Mouse (Mus musculus): ENCODE data around the gene Ms4a18.

Ms4a18 gene

DNA sequence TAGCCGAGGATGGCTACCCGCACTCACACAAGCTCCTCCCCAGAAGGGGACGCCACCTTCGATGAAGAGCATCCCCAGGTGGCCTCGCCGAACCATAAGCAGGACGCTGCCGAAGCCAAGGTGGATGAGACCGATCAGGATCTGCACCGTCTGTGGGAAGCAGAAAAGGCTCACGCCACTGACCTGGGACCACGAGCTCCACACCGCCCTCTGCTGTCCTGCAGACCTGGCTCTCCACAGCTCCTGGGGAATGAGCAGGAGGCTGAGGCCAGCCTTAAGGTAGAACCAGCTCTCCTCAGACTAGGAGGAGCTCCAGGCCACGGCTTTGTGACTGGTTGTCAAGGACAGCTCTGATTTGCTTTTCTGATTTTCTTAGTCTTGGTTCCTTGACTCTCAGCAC, 34.7 kb downstream of the Ms4a18 start:
- DNase-seq (ENCODE audit: low read depth), result no peak

DNA sequence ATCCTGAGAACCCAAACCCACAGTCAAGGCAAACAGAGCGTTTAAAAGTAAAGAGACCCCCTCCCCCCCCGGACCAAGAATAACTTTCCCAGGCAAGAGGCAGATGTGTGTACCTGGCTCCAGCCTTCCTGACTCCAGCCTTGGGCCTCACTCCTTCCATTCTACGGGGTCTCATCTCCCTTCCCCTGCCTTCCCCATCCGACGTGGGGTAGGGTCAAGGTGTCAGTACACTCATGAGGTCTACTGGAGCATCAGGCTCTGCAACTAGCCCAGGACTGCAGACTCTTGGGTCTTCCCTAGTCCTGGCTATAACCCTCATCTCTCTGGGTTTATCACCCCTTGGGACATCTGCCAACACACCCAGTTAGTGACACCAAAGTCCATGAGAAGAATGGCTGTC, 37.6 kb downstream of the Ms4a18 start:
- no peak for DNase-seq (ENCODE audit: low read depth)

DNA sequence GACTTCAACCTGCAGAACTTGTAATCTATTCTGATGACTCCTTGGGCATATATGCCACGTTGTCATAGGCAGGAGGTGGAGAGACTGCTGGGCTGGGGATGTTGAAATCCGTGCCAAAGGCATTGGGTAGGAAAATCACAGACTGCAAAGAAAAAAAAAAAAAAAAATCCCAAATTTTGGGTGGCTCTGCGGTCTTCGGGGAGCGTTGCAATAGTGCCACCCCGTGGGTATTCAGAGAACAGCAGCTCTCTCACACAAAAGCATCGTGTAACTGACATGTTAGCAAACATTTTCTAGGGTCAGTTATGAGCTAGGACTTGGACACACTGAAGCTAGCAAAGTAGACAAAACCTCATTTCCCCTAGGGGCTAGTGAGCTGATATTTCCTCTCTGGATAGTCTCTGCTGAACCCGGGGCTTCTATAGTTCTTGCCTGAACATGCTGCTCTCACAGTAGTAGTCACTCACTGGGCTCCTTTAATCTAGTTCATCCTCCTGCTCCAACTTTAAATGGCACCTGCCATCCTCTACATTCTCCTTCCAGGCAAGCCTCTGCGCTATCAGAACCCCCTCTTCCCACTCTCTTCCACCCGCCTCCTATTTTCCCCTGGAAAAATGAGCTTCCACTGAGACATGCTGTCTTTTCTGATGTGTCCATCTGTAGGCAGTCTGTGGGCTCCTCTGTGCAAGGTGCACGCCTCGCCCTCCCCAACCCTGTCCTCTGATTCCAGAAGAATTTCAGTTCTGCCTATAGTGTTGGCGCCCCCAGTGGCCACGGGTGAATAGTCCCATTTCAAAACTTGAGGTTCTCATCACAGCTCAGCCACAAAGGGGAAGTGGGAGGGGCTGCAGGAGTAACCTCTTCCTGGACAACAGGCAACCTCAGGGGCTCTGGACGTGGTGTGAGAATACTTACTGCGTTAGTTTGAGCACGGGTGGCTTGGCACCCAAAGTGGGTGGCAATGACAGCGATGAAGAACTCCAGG, 38.4 kb downstream of the Ms4a18 start:
- peak; percentile 42 for DNase-seq (ENCODE audit: low read depth)

DNA sequence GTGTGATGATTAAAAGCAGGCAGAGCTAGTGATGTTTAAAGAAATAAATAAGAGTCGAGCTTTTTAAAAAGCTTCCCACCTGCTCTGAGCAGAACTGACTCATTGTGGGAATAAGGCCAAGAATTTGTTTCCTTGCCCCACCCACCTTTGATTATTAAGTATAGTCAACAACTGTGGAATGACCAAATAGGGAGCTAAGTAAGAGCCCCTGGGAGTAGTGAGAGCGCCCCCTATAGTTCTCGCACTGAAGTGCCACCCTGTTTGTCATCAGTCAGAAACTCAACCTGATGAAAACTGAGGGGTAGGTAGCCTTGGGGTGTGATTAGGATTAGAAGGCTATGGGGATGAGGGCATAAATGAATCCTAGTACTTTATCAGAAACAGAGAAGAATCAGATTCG, 41.5 kb downstream of the Ms4a18 start:
- DNase-seq (ENCODE audit: low read depth), result no peak

DNA sequence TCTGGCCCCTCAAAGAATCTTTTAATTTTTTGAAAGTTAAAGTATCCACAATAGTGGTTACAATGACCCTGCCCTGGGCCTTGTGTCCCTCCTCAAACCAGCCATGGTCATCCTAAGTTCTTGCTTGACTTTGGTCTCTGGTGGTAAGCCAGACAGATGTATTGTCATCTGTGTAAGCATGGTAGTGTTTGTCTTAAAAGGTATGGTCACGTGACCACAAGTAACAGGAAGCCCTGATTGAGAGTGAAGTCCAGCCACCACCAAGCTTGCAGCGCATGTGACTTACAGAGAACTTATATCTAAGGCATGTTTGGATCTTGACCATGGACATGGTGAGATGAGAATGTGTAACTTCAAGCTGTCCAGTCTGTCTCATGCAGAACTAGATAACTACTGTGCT, 42.6 kb downstream of the Ms4a18 start:
- no peak for DNase-seq (ENCODE audit: low read depth)

DNA sequence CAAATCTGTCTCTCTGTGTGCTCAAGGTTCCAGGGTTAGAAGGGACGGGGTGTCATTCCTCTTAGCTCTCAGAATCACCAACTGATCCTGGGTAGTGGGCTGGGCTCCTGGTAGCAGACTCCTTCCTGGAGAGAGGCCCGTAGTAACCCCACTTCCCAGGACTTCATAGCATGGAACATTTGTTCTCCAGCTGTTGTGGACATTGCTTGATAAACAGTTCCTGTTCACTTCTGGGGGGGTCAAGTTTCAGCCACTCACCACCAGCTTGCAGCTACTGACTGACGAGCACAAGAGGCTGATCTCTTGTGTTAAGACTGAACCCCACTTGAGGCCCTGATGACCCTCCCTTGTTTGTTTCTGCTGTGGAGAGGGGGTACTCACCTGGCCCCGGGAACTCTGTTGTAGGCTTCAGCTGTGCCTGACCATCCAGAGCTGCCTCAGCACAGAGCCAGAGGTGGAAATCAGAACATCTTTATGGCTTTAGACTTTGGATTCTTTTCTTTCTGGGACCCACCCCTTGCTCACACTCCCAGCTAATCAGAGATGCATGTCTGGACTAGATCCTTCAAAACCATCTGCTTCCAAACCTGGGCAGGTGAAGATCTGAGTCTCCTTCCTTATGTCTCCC, 43.5 kb downstream of the Ms4a18 start, which contains the start of gene Ms4a10:
TSS of gene Ms4a10 (minus strand) at position 433 of the 628 bp plus-strand sequence.
- no peak for DNase-seq (ENCODE audit: low read depth)

DNA sequence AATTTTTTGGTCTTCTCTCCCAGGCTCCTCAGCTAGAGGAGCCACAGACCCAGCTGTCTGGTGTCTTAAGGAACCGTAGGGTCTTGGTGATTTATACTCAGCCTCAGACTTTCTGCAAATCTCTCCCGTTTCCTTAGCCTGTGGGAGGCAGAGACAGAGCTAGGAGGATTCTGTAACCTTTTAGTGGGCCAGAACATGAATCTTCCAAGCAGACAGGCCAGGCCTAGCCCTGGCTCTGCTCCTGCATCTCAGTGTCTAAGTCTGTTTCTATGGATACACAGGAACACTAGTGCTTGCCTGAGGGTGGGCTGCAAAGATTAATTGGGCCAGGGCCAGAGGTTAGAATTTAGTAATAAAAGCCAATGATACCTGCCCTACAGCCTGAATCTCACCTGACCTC, 44.6 kb downstream of the Ms4a18 start:
- DNase-seq (ENCODE audit: low read depth), result no peak

DNA sequence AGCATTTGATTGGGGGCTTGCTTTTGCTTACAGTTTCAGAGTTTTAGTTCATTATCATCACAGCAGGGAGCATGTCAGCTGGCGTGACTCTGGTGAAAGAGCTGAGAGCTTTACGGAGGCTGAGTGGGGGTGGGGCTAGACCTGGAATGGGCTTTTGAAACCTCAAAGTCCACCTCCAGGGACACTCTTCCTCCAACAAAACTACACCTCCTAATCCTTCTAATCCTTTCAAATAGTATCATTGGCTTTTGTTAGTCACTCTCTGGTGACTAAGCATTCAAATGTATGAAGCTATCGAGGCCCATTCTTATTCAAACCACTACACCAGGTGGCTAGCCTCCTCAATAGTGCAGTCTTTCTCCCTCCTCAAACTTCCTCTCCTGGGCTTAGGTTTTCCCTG, 45.2 kb downstream of the Ms4a18 start:
- no peak for DNase-seq (ENCODE audit: low read depth)

DNA sequence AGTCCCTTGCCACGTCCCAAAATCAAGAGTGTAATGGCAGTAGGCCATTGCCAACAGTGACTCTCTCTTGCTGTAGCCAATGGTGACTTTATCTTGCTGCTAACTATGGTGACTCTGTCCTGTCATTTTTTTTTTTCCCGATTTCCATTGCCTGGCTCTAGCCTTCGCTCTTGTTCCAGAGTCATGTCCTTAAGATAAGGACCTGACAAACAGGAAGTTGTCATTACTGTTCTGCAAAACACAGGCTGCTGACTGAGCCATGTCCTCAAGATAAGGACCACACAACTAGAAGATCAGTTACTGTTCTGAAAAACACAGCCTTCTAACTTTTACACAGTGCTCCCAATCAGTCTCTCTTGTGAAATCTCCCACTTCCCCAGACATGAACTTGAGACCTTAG, 47.4 kb downstream of the Ms4a18 start:
- DNase-seq (ENCODE audit: low read depth), result no peak

DNA sequence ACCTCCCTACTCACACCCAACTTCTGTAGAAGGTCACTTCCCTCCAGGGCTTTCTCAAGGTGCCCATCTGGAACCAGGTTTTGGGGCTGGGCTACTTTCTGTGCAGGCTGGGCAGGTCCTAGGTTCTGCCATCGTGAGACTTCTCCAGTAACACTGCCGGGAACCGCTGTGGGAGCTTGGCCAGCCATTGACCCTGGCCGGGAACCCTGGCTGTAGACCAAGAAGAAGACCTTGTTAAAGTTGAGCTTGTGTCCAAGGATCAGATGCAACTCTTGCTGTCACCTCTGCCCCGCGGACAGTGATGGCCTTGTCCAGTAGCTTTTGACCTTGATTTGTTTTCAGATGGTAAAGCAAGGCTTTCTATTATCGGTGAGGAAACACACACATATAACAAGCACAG, 49.3 kb downstream of the Ms4a18 start:
- DNase-seq (ENCODE audit: low read depth), result no peak

DNA sequence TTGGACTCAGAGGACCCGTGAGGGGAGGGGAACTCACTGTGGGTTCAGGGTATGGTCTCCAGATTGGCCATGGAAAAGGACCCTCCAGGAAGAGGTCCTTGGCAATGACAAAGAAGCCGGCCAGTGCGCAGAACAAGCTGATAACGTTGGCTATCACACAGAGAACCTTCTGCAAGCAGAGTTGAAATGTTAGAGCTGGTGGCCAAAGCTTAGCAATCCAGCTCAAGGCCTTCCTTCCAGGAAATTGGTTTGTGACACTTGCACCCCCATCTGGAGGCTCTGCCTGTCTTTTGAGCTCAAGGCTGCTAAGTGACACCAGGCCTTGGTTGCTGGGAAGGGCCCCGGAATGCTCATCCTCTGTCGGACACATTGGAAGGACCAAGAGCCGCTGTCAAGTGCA, 52.1 kb downstream of the Ms4a18 start:
- no peak for DNase-seq (ENCODE audit: low read depth)

DNA sequence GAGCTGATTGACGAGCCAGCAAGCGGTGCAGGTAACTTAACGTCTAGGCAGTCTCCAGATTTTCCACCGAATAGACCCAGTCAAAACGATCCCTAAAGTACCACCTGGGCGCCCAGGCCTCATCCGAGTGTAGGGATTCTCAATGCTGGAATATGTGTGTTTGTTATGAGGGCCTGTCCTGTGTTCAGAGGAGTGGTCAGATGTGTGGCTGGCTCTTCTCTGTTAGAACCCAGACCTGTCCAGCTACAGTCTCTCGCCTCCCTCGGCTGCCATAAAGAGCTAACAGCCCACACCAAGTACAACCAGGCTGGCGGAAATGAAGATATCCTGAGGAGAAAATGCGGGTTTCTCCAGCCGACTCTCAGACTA, 57.9 kb downstream of the Ms4a18 start:
- DNase-seq (ENCODE audit: low read depth), result no peak

DNA sequence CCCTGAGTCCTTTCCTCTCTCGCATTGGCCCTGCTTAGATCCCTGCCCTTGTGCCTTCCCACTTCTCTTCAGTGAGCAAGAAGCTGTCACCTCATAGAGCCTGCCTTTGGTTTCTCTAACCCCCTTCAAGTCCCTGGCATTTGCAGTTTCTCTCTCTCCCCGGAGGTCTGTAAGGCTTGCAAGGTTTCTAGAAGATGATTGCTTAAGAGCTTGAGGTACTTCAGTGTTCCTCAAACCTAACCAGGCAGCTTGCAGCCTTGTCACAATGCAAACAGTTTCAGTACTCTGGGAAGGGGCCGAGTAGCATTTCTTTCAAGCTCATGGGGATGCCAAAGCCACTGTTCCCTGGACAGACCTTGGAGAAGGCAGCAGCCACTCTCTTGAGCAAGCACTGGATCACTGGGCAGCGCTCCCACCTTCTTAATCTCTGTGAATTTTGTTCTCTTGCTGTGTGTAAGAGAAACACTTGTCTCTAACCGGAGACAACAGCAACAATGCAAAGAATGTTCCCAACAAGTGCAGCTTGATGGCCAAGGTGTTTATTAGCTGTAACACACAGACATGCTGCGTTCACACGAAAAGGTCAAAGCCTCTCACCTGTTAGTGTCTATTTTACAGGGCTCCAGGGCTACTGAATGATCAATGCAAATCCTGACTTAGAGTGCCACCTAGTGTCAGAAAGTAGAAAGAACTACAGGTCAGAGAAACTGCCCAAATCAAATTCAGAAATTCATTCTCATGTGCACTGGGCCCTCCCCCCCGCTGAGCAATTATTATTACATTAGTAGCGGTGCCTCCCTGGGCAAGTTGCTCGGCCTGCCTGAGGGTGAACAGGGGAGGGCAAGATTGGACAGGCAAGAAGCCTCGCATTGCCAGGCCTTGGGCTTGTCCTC, 58.5 kb downstream of the Ms4a18 start:
- peak; percentile 44 for DNase-seq (ENCODE audit: low read depth)

DNA sequence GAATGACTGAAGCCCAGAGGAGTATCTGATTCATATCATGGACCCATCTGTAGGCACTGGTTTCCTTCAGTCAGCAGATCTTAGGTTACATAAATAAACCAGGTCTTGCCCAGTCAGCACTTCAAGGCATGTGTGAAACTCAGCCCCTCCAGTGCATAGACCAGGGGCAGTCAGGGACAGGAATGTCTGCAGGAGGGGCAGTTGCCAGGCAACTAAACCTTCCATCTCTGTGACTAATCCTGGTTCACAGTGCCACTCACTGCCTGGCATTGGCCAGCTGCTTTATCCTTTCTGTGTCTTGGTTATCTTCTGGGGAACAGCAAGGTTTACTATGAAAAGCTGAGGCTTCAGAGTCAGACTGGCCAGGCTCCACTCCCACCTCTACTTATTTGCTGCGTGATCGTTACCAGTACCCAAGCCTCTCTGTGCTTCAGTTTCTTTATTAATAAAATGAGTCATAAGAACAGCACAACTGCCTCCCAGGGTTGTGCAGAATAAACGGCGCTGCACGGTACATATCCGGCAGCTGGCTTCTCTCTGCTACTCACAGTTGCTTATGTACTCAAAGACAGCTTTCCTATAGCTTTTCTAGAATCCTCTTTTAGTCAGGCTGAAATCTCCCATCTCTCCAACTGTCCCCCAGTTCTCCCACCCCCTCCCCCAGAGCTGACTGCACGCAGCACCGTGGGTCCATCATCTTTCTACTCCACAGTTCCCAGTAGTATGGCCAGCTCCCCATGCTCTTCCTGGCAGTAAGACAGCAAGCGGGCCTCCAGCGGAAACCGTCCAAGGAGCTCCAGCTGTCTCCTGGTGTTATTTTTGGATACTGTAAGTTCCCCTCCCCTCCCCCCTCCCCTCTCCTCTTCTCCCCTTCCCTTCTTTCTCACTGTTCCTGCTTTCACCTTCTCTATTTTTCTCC, 65.6 kb downstream of the Ms4a18 start:
- DNase-seq (ENCODE audit: low read depth), result peak; percentile 27

DNA sequence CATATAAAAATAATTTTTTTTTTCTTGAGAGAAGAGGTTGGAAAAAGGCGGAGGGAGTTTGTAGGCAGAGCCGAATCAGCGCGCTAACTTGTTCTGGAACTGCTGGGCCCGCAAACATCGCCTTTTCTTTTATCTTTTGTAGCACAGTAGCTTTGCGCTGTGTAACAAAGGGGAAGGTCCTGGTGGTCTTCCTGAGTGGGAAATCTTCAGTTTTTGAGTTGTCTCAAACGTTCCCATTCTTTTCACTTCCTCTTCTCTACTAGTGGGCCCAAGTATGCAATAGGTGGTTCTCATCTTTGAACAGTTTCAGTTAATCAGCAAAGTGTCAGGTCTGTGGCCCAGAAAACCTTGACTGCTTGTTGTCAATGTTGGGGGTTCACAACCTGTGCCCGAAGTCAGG, 68.3 kb downstream of the Ms4a18 start:
- DNase-seq (ENCODE audit: low read depth), result no peak

DNA sequence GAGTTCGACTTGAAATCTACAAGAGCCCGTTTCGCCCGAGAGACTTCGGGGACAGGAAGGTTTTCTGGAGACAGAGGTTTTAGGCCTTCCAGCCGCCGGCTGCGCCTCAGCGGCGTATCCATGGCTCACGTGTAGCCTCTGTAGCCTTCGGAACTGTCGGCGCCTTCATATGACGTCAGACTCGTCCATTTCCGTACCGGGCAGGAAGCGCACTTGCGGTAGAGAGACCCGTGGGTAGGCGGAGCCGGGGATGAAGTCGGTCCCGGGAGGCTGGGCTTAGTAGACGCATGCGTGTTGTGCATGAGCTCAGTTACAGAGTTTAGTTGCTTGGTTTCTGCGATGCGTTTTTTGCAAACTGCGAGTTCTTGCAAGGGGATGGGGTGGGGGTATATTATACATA, 68.7 kb downstream of the Ms4a18 start, which contains the start of gene Ccdc86:
TSS of gene Ccdc86 (minus strand) at position 155 of the 400 bp plus-strand sequence.
- DNase-seq (ENCODE audit: low read depth), result peak; percentile 96

DNA sequence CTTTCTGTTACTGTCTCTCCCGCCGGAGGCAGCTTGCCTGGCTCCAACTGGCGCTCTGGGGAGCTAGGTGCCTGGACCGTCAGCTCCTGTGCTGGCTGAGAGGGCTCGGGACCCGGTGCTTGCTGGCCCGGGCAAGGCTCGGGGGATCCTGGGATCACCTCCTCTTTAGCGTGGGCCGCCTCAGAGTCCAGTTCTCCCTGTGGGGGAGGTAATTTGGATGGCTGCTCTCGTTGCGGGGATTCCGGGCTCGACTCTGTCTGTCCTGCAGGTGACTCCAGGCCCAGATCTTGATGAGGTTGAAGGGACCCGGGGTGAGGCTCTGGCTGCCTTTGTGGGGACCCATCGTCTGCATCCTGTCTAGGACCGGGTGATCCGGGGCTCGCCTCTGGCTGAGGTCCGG, 69.4 kb downstream of the Ms4a18 start:
- DNase-seq (ENCODE audit: low read depth), result no peak

DNA sequence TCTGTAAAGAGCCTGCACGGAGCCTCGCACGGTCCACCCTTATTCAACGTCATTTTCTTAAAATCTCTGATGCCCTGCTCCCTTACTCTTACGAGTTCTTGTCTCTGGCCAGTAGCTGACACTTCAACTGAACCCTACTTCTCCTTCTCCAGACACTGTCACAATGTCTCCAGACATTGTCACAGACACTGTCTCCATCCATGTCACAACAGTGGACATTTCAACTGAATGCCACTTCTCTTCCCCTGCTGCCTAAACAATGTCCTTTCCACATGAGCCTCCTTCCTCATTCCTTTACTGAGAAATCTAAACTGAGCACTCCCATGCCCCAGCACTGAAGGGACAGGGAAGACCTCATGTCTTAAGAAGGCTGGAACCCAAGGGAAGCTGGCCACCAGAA, 70.6 kb downstream of the Ms4a18 start:
- no peak for DNase-seq (ENCODE audit: low read depth)
